Mouse (Mus musculus) right cerebral cortex, postnatal 4 days (tissue): ENCODE measurements around the gene Ppip5k1.

Experiments used
- DNase-seq: peaks from one replicate; pipeline ENCODE4 v3.0.0-alpha.2; 2022

The Ppip5k1 gene

DNA sequence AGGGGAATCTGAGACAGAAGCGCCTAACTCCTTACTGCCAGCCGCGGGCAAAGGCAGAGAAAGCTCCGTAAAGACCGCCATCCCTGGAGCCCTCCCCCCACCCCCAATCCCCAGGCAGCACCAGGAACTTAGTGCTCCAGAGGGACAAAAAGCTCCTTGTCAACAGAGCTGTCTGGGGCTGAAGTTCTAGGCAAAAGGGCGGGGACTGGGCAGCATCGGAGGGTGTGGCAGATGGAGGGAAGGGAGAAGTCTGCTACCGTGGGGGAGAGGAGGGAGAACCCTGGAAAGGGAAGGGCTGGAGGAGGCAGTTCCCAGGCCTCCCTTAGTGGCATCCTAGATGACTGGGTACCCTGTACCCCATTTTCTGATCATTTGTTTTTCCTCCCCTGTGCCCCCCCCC is 57.1 kb downstream of the Ppip5k1 start:
- DNase-seq: no peak

- DNase-seq: no peak
These were observed 57.5 kb downstream of the Ppip5k1 start for GRCm38 (mm10) chr2:121297701-121298100.

DNA sequence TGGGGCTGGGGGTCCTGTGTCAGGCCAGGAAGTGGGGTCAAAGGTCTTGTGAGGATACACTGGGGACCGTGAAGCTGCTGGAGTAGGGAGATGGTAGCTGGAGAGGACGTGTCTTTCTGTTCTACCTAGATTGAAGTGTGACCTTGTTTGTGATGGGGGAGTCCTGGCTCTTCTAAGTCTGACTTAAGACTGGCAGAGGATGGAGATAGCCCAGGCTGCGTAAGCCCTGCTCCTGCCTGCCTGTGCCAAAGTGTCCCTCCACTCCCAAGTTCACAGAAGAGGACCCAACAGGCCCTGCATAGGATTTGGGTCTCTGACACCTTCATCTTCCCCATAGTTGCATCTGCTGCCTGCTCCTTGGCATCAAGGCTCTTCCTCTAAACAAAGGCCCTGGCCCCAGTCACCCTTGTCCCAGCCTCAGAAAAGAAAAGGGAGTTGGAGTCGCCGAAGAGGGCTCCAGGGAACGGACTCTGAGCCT is 58.4 kb downstream of the Ppip5k1 start:
- DNase-seq: no peak

DNA sequence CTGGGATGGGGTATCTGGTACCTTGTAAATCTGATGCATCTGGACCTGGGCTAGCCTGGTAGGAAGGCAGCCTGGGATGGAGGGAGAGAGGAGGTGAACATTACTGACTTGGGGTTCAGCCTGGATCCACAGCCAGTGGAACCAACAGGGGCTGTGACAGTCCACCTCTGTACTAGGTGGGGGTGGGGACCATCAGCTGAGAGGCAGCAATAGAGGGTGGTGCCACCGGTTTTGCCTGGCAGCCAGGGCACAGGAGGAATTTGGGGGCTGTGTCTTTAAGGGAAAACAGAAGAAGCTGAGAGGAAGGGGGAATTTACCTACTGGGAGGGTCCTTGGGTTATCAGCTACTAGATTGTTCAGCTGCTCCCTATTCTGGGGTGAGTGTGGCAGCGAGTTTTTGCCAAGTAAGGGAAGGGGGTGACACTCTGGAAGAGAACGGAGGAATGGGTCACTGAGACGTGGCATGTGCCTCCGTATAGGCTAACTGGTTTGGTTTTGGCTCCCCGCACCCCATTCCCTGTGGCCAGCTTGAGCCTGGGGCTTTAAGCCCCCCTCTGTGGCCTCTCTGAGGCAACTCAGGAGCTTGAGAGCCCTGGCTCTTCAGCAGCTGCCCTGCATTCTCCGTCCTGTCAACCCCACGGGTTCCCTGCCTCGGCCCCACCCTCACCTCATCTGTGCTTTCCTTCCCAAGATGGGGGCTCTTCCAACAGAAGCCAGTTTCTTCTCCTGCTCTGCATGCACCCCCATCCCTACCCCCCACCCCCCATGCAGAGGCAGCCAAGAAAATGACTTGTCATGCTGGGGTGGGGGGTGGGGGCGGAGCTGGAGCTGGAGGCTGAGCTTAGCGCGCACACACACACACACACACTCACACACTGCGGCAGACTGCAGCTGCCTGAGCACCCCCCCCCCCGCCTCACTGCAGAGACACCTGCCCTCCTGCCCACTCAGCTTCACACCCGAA is 59.3 kb downstream of the Ppip5k1 start:
- peak; percentile 62 for DNase-seq

DNA sequence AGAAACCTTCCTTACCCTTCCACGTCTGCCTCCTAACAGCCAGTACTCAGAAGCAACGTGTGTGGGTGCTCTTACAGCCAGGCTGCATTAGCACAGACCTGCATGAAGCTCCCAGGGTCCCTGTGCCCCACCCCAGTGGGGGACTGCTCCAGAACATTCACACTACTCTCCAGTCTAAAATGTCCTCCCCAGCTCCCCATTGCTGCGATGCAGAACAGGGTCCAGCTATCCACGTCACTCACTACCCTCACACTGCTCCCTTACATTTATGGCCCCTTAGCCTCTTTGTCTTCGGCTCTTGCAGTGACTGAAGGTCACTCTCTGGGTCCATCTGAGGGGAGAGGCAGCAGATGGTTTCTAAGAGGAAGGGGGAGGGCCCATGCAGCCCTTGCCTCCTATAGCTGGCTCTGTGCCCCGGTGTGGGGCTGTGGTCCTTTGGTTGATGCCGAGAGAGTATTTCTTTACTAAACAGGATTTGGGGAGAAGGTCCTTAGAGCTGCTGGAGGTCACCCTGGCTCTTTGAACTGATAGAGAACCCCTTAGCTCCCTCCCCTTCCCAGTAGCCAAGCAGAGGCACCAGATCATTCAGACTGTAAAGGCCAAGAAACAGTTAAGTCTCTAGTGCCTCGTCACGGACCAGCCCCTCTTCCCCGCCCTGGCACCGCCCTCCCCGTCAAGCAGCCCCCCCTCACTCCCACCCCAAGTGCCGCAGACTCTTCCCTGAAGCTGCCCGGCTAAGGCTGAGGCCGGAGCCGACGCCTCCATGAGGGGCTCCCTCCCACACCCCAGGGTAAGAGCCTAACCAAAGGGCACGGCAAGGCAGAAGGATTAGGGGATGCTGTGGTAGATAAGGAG is 60.2 kb downstream of the Ppip5k1 start:
- DNase-seq: peak; percentile 79

- no peak for DNase-seq
These were observed 61.0 kb downstream of the Ppip5k1 start for GRCm38 (mm10) chr2:121294182-121294581.

- no peak for DNase-seq
These were observed 62.7 kb downstream of the Ppip5k1 start for GRCm38 (mm10) chr2:121292316-121293013.

DNA sequence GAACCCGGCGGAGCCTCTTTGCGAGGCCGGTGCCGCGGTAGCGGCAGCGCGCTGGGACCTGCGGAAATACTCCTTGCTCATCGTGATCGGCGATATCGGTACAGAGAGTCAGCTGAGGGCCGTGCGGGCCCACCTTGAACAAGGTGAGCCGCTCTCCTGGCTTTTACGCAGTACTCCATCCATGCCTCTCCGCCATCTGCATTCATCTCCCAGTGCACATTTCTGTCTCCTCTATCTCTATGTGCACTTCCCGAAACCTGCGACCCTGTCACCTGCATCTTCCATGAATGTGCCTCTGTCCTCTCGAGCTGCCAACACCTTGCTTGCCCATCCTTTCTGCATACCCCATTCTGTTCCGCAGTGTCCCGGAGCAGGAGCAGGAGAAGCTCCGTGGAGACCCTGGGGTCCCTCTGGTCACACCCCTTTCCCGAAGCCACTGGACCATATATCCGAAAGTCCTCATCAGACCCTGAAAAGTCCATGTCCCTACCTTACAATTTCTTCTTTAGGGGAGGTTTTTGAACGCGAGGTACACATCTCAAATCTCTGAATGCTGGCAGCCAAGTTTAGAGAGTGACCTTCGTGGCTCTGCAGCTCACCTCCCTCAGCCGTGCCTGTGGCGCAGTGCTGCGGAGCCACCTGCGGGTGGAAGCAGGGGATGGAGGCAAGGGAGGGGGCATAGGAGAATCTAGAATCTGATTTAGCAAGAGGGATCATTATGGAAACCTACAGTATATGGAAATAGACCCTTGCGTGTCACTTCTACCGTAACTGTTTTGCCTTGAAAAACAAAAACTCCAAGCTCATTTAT is 65.3 kb downstream of the Ppip5k1 start:
- no peak for DNase-seq

DNA sequence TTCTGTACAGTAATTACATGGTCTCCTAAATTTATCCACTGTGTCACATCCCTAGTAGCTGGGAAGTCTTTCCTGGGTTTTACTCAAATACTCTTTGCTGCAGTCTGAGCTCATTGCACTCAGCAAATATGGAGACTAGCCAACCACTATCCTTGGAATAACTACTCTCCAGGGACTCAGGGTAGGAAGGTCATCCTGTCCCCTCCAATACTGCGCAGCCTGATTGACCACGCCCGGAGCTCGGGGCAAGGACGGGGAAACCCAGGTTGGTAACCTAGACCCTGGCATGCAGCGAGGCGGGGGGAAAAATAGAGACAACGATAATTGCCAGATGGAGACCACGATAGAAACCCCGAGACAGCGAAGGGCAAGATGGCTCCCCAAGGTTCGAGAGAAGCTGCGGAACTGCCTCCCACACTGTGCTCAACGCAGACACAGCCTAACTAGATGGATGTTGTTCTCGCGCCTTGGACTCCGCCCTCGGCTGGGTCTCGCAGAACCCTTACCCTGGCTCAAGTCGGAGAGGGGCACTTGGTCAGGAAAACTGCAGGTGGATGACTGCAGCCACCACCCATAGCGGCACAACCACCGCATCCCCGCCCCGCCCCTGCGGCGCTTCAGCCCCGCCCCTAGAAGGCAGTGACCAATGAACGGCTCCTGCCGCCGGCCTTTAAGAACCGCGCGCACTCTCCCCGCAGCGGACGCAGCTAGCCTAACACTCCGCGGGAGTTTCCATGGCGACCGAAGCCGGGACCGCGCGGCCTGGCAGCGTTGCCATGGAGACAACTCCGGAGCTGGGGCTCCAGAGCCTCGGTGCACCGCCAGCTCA is 66.1 kb downstream of the Ppip5k1 start, which contains the start of gene Map1a:
TSS of gene Map1a (plus strand) at position 700 of the 829 bp plus-strand sequence.
- peak; percentile 95 for DNase-seq

- DNase-seq: no peak
These were observed 67.3 kb downstream of the Ppip5k1 start for GRCm38 (mm10) chr2:121287850-121288249.

GRCm38 (mm10) chr2:121271928-121272516 is 83.2 kb downstream of the Ppip5k1 start:
- DNase-seq: no peak

DNA sequence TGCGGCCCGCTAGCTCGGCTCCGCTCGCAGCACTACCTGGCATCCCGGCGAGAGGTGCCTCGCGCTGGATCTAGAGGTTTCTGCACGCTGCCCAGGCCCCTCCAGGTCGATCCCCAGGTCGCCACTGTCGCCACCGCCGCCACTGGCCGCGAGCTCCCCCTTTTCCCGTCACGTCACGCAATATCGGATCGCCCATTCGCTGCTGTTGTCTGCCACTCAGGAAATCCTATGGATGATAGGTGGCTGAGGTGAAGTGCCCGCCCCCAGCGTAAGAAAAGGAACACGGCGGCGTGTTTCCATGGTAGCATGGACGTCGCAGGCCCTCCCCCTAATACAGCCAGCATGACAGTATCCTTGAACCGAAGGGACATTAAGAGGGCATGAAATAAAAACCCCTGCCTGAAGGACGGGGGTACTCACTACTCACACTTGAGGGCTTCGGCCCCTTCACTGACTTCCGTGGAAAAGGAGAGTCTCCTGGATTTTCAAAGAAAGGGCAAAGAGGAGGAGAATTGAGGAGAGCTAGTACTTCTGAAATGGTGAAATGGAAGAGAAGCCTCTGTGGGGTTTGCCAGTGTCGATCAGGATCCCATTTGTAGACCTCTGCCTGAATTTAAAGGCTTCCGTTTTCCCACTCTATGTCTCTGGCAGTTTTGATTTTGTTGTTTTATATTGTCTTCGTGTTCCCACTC is 83.8 kb downstream of the Ppip5k1 start, which contains the start of gene Trp53bp1:
TSS of gene Trp53bp1 (minus strand) at position 172 of the 692 bp plus-strand sequence.
- DNase-seq: peak; percentile 89

- no peak for DNase-seq
These were observed 84.5 kb downstream of the Ppip5k1 start for GRCm38 (mm10) chr2:121270521-121271235.

DNA sequence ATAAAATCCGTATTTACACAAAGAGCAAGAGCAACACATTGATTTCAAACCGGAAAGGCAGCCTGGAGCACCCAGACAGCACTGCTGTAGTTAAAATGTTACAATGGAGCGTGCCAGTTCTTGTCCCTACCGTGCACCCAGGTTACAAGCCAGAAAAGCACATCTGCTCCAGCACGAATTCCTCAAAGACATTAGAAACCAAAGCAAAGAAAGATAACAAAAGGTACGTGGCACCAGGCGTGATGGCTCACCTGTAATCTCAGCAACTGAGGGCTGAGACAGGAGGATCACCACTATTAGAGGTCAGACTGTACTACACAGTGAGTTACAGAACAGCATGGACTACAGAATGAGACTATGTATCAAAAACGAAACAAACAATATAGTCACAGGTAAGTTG is 86.8 kb downstream of the Ppip5k1 start:
- DNase-seq: no peak
